Mouse (Mus musculus) adipose tissue, adult 10 weeks (tissue): ENCODE measurements around the gene Mul1. TPM values are rescaled to one million over a fixed set of nuclear protein-coding genes. Genes with fewer than 3 reads are reported as not detected.

ENCODE experiments used
- polyA plus RNA-seq: library from polyadenylated mRNA; stranded (reverse); fragments of 350-450 nt; fragmentation: Illumina TruSeq; extraction: RNeasy Lipid Tissue Mini Kit (QIAGEN cat#74804); gene quantifications from one replicate; pipeline ENCODE4 v1.2.3, GENCODE M21; 2014; ENCODE audit warnings: low read depth, low replicate concordance

The Mul1 gene
- 17.4 TPM for polyA plus RNA-seq

GRCm38 (mm10) chr4:138434347-138435316 lies at the start of gene Mul1:
Mul1 (plus strand) TSS chr4:138434671.

DNA sequence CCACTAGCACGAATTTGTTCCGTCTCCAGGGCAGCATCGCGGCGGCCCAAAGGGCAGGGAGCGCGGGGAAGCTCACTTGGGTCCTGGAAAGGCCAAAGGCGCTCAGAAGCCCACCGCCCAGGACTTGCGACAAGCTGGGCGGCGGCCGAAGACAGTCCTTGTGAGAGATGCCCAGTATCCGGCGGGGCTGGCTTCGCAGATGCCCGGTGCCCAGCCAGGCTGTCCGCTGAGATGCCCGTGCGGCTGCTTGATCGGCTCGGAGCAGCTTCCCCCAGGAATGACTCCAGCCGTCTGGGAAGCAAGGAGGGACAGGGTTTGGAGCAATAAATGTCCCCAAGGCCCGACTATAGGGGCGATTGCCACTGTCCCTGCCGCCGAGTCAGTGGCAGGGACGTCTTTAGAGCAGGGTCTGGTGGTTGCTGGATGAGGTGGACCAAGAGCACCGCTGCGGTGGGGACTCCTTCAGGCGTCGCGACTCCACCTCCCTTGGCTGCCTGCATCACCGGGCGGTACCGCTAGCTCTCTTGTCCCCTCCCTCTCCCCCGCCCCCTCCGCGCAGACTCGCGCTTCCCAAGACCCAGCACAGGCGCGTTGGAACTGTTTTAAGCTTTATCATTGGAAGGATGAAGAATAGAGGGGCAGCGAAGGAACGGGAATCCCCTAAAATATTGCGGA lies 38.4 kb upstream of the Mul1 start, which contains the start of gene Fam43b:
Gene Fam43b, minus strand, starts transcription at position 558 of the 675 bp plus-strand sequence.

DNA sequence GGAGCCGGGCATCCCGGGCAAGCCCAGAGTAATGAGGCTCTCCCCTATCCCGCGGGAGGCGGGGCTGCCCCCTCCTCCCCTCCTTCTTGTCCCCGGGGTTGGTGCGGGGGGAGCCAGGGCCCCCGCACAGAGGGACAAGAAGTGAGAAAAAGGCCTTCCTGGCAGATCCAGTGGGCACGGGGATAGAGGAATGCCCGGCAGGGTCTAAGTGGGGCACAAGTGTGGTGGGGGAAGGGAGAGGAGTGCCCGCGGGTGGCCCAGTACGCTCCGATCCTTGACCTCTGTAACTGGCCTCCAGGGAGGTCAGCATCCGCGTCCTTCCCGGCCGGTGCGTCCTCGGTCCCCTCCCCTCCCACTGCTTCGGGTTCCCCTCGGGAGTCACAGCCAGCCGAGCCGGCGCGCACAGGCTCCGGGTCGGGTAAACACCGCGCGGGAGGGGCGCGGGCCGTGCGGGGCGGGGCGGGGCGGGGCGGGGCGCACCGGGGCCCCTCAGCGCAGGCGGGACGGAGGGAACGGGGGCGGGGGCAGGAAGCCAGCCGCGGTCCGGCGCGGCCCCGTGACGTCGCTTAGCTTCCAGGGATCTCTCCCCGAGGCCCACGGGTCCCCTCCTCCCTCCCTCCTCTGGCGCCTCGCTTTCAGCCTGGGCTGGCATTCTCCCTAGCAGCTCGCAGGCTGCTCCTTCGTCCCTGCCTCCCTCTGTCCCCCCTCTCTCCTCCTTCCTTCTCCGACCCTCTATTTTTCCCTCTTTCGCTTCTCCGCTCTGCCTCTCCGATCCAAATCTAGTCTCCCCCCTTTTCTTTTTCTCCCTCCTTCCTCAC lies 19.5 kb downstream of the Mul1 start, which contains the start of gene Camk2n1:
Gene Camk2n1, plus strand, starts transcription at position 562 of the 818 bp plus-strand sequence.

Other genes starting within 250 kb of the Mul1 start
- 114 TPM for gene Hp1bp3, start 218.4 kb upstream of the Mul1 start, polyA plus RNA-seq
- 5.3 TPM for gene Sh2d5, start 184.3 kb upstream of the Mul1 start, polyA plus RNA-seq
- 10.0 TPM for gene Kif17, start 184.2 kb upstream of the Mul1 start, polyA plus RNA-seq
- 225 TPM for gene Ddost, start 129.9 kb upstream of the Mul1 start, polyA plus RNA-seq
- 167 TPM for gene Pink1, start 108.4 kb upstream of the Mul1 start, polyA plus RNA-seq
- gene Cda, start 66.7 kb upstream of the Mul1 start, polyA plus RNA-seq: 15.5 TPM
- gene Fam43b, start 38.1 kb upstream of the Mul1 start, polyA plus RNA-seq: not detected
- 14.2 TPM for gene Camk2n1, start 19.6 kb downstream of the Mul1 start, polyA plus RNA-seq
- gene Vwa5b1, start 201.2 kb downstream of the Mul1 start, polyA plus RNA-seq: 0.77 TPM